Mouse (Mus musculus) layer of hippocampus, adult 11-12 months (tissue): Measurements from ENCODE around the gene Slc1a6.
"Not testable (repeated sequence)": the region's sequence is repeated elsewhere in the genome, so short reads cannot be mapped to it uniquely, and the experiment has no call there.

Experiments used
- DNase-seq: peaks from one replicate; pipeline ENCODE4 v3.0.0; 2022; ENCODE audit warnings: low spot score

The Slc1a6 gene

GRCm38 (mm10) chr10:78779981-78780651, at the start of gene Slc1a6:
TSS of gene Slc1a6 (plus strand) at chr10:78780496.
- peak; percentile 15 for DNase-seq

GRCm38 (mm10) chr10:78739821-78740220, 40.5 kb upstream of the Slc1a6 start:
- no peak for DNase-seq

GRCm38 (mm10) chr10:78743721-78744120, 36.6 kb upstream of the Slc1a6 start:
- no peak for DNase-seq

GRCm38 (mm10) chr10:78745453-78746232, 34.7 kb upstream of the Slc1a6 start:
- no peak for DNase-seq

GRCm38 (mm10) chr10:78747035-78747721, 33.1 kb upstream of the Slc1a6 start:
- DNase-seq = peak; percentile 14

- DNase-seq = no peak
Observed at GRCm38 (mm10) chr10:78748161-78748560, 32.1 kb upstream of the Slc1a6 start.

GRCm38 (mm10) chr10:78748946-78749345, 31.4 kb upstream of the Slc1a6 start:
- DNase-seq = no peak

GRCm38 (mm10) chr10:78752452-78753191, 27.7 kb upstream of the Slc1a6 start, which contains the start of gene Ccdc105:
TSS of gene Ccdc105 (minus strand) at chr10:78753065.
- peak; percentile 77 for DNase-seq

GRCm38 (mm10) chr10:78756021-78756420, 24.3 kb upstream of the Slc1a6 start:
- peak; percentile 85 for DNase-seq

GRCm38 (mm10) chr10:78765570-78765969, 14.7 kb upstream of the Slc1a6 start:
- DNase-seq = no peak

- no peak for DNase-seq
Observed at GRCm38 (mm10) chr10:78775830-78776229, 4.5 kb upstream of the Slc1a6 start.

- no peak for DNase-seq
Observed at GRCm38 (mm10) chr10:78779527-78779926, 769 bp upstream of the Slc1a6 start.

GRCm38 (mm10) chr10:78787566-78788087, 7.3 kb downstream of the Slc1a6 start:
- DNase-seq = peak; percentile 88

- no peak for DNase-seq
Observed at GRCm38 (mm10) chr10:78790561-78790960, 10.3 kb downstream of the Slc1a6 start.

- DNase-seq = no peak
Observed at GRCm38 (mm10) chr10:78801449-78801848, 21.2 kb downstream of the Slc1a6 start.

GRCm38 (mm10) chr10:78812358-78813060, 32.2 kb downstream of the Slc1a6 start:
- DNase-seq = peak; percentile 71

- not testable (repeated sequence) for DNase-seq
Observed at GRCm38 (mm10) chr10:78840456-78840855, 60.2 kb downstream of the Slc1a6 start.

- DNase-seq = no peak
Observed at GRCm38 (mm10) chr10:78852066-78852465, 71.8 kb downstream of the Slc1a6 start, which contains the start of gene Olfr1356. TSS of gene Olfr1356 (minus strand) at chr10:78852166.
